Mouse (Mus musculus) forebrain, embryonic 12.5 days (tissue): Measurements from ENCODE around the gene Vps13d. TPM values are rescaled to one million over a fixed set of nuclear protein-coding genes. Genes with fewer than 3 reads are reported as not detected.
A peak's percentile ranks its signal among the peaks of the same experiment; 100 is the strongest.

Experiments
- ATAC-seq: fragments of 200-750 bp; cut with Nextera tagmentation; 2 replicates; pipeline ENCODE4 v1.8.0; 2017; ENCODE audit warnings: moderate TSS enrichment; ENCODE audit not compliant: low FRiP score
- H3K27ac ChIP-seq: fragments of 300-500 bp; sonication (generic); 2 replicates; pipeline ENCODE4 v1.5.1; 2016; ENCODE audit warnings: mild to moderate bottlenecking
- H3K27me3 ChIP-seq: fragments of 300-500 bp; sonication (generic); 2 replicates; pipeline ENCODE4 v1.6.1; 2016; ENCODE audit warnings: mild to moderate bottlenecking
- H3K36me3 ChIP-seq: fragments of 300-500 bp; sonication (generic); replicated peaks from 2 replicates; pipeline ENCODE4 v1.6.1; 2016; ENCODE audit warnings: mild to moderate bottlenecking
- H3K4me1 ChIP-seq: fragments of 300-500 bp; sonication (generic); 2 replicates; pipeline ENCODE4 v1.6.1; 2016
- H3K4me2 ChIP-seq: fragments of 300-500 bp; sonication (generic); 2 replicates; pipeline ENCODE4 v1.6.1; 2016; ENCODE audit warnings: mild to moderate bottlenecking, moderate library complexity
- H3K4me3 ChIP-seq: fragments of 300-500 bp; sonication (generic); replicated peaks from 2 replicates; pipeline ENCODE4 v1.5.1; 2016; ENCODE audit warnings: mild to moderate bottlenecking
- H3K9ac ChIP-seq: fragments of 300-500 bp; sonication (generic); 2 replicates; pipeline ENCODE4 v1.6.1; 2016; ENCODE audit warnings: mild to moderate bottlenecking
- H3K9me3 ChIP-seq: fragments of 300-500 bp; sonication (generic); 2 replicates; pipeline ENCODE4 v1.6.1; 2016
- WGBS: fragments of 180-500 bp; shearing (Covaris S2); methylation state at CpG from one replicate; pipeline ENCODE4 v1.1.7; 2016; 5-methylcytosine and 5-hydroxymethylcytosine counted together
- polyA plus RNA-seq: library from polyadenylated mRNA; unstranded; fragments of >200 nt; fragmentation: Nextera tagmentation; extraction: Ambion mirVana; gene quantifications from 2 replicates; pipeline ENCODE4 v1.2.1, GENCODE M21; 2016

Gene Vps13d
- polyA plus RNA-seq, 1 experiment from 2014 or later: 5.7 TPM

GRCm38 (mm10) chr4:144949441-144950326, 245.1 kb downstream of the Vps13d start:
- no peaks in the 10 kb centered on the region for H3K36me3 ChIP-seq
- no peak overlapping the region for H3K4me2 ChIP-seq
- H3K4me3 ChIP-seq: no peak overlapping the region
- H3K9me3 ChIP-seq: no peaks in the 10 kb centered on the region
- no peak overlapping the region for H3K9ac ChIP-seq
- no peaks in the 10 kb centered on the region for H3K27me3 ChIP-seq
- 15% methylated on average over 9 of the region's 9 CpGs for WGBS
- ATAC-seq: no peak
- peaks cover 7% of the 10 kb centered on the region for H3K4me1 ChIP-seq
- H3K27ac ChIP-seq: no peak overlapping the region

- Histone ChIP-seq H3K4me3 (no peak overlapping the region), H3K9me3 (no peaks in the 10 kb centered on the region), H3K27me3 (no peaks in the 10 kb centered on the region), H3K36me3 (no peaks in the 10 kb centered on the region), H3K4me2 (no peak overlapping the region), H3K27ac (no peak overlapping the region), H3K9ac (no peak overlapping the region), H3K4me1 (peaks cover 7% of the 10 kb centered on the region)
- 76% methylated on average over 6 of the region's 6 CpGs for WGBS
- no peak for ATAC-seq
These were observed 246.9 kb downstream of the Vps13d start for GRCm38 (mm10) chr4:144947738-144948390.

GRCm38 (mm10) chr4:144943273-144943672, 251.5 kb downstream of the Vps13d start:
- H3K4me3 ChIP-seq: no peak overlapping the region
- no peak overlapping the region for H3K9ac ChIP-seq
- H3K27me3 ChIP-seq: no peaks in the 10 kb centered on the region
- no peaks in the 10 kb centered on the region for H3K9me3 ChIP-seq
- 87% methylated on average over 5 of the region's 5 CpGs for WGBS
- no peak overlapping the region for H3K27ac ChIP-seq
- H3K4me1 ChIP-seq: no peaks in the 10 kb centered on the region
- no peaks in the 10 kb centered on the region for H3K36me3 ChIP-seq
- no peak overlapping the region for H3K4me2 ChIP-seq
- ATAC-seq: no peak

- Histone ChIP-seq H3K27me3 (no peaks in the 10 kb centered on the region), H3K9ac (no peak overlapping the region), H3K36me3 (no peaks in the 10 kb centered on the region), H3K4me3 (no peak overlapping the region), H3K27ac (no peak overlapping the region), H3K4me2 (no peak overlapping the region), H3K4me1 (no peaks in the 10 kb centered on the region), H3K9me3 (no peaks in the 10 kb centered on the region)
- ATAC-seq: no peak
- 95% methylated on average over 3 of the region's 3 CpGs for WGBS
These were observed 252.4 kb downstream of the Vps13d start for GRCm38 (mm10) chr4:144942433-144942832.

GRCm38 (mm10) chr4:144940796-144941462, 253.9 kb downstream of the Vps13d start:
- Histone ChIP-seq H3K27ac (no peak overlapping the region), H3K9ac (no peak overlapping the region), H3K36me3 (no peaks in the 10 kb centered on the region), H3K4me1 (no peaks in the 10 kb centered on the region), H3K9me3 (no peaks in the 10 kb centered on the region), H3K4me2 (no peak overlapping the region), H3K4me3 (no peak overlapping the region), H3K27me3 (no peaks in the 10 kb centered on the region)
- ATAC-seq: no peak
- 83% methylated on average over 13 of the region's 13 CpGs for WGBS

- H3K9me3 ChIP-seq: no peaks in the 10 kb centered on the region
- 82% methylated on average over 4 of the region's 4 CpGs for WGBS
- no peaks in the 10 kb centered on the region for H3K36me3 ChIP-seq
- no peaks in the 10 kb centered on the region for H3K27me3 ChIP-seq
- no peaks in the 10 kb centered on the region for H3K4me1 ChIP-seq
- no peak for ATAC-seq
- no peak overlapping the region for H3K4me3 ChIP-seq
- no peak overlapping the region for H3K27ac ChIP-seq
- H3K9ac ChIP-seq: no peak overlapping the region
- no peak overlapping the region for H3K4me2 ChIP-seq
These were observed 254.9 kb downstream of the Vps13d start for GRCm38 (mm10) chr4:144939847-144940411.

GRCm38 (mm10) chr4:144936563-144937154, 258.1 kb downstream of the Vps13d start:
- Histone ChIP-seq H3K27me3 (no peaks in the 10 kb centered on the region), H3K9ac (no peak overlapping the region), H3K9me3 (no peaks in the 10 kb centered on the region), H3K4me3 (no peak overlapping the region), H3K27ac (no peak overlapping the region), H3K36me3 (no peaks in the 10 kb centered on the region), H3K4me1 (no peaks in the 10 kb centered on the region), H3K4me2 (no peak overlapping the region)
- WGBS: 86% methylated on average over 3 of the region's 3 CpGs
- ATAC-seq: no peak

GRCm38 (mm10) chr4:144934501-144934900, 260.3 kb downstream of the Vps13d start:
- Histone ChIP-seq H3K4me2 (no peak overlapping the region), H3K9me3 (no peaks in the 10 kb centered on the region), H3K4me3 (no peak overlapping the region), H3K9ac (no peak overlapping the region), H3K4me1 (no peaks in the 10 kb centered on the region), H3K27ac (no peak overlapping the region), H3K36me3 (no peaks in the 10 kb centered on the region), H3K27me3 (no peaks in the 10 kb centered on the region)
- ATAC-seq: no peak
- WGBS: 12% methylated on average over 1 of the region's 1 CpGs

- Histone ChIP-seq H3K4me3 (no peak overlapping the region), H3K9ac (no peak overlapping the region), H3K4me2 (no peak overlapping the region), H3K27me3 (no peaks in the 10 kb centered on the region), H3K27ac (no peak overlapping the region), H3K4me1 (no peaks in the 10 kb centered on the region), H3K9me3 (no peaks in the 10 kb centered on the region), H3K36me3 (no peaks in the 10 kb centered on the region)
- no peak for ATAC-seq
- 92% methylated on average over 7 of the region's 7 CpGs for WGBS
These were observed 263.6 kb downstream of the Vps13d start for GRCm38 (mm10) chr4:144931167-144931566.

GRCm38 (mm10) chr4:144930366-144930765, 264.4 kb downstream of the Vps13d start:
- Histone ChIP-seq H3K27ac (no peak overlapping the region), H3K27me3 (no peaks in the 10 kb centered on the region), H3K4me3 (no peak overlapping the region), H3K9ac (no peak overlapping the region), H3K4me2 (no peak overlapping the region), H3K4me1 (no peaks in the 10 kb centered on the region), H3K36me3 (no peaks in the 10 kb centered on the region), H3K9me3 (no peaks in the 10 kb centered on the region)
- 0 out of 2 replicates have a peak, but pooled peaks have one; percentile 53 for ATAC-seq
- WGBS: 53% methylated on average over 10 of the region's 10 CpGs

GRCm38 (mm10) chr4:144929811-144930221, 265.0 kb downstream of the Vps13d start:
- Histone ChIP-seq H3K27me3 (no peaks in the 10 kb centered on the region), H3K27ac (no peak overlapping the region), H3K36me3 (no peaks in the 10 kb centered on the region), H3K4me2 (no peak overlapping the region), H3K4me3 (no peak overlapping the region), H3K9me3 (no peaks in the 10 kb centered on the region), H3K4me1 (no peaks in the 10 kb centered on the region), H3K9ac (no peak overlapping the region)
- ATAC-seq: no peak
- WGBS: 96% methylated on average over 1 of the region's 1 CpGs
